In genomic region chr6:91160399-91160798, GRCm38 (mm10) we compare ENCODE assay signal across 7 mouse cellular contexts. TPM values are rescaled to one million over a fixed set of nuclear protein-coding genes. Genes with fewer than 3 reads are reported as not detected.
A peak's percentile ranks its signal among the peaks of the same experiment; 100 is the strongest.
DNase-seq lines count a peak whose midpoint lies in the region; ATAC-seq lines count a peak whose summit lies in the region.

No protein-coding gene starts in this region.

- H3K4me1 ChIP-seq in forebrain, embryonic 16.5 days (replicated peaks; ENCODE audit: control insufficient read depth, insufficient read depth, low read length), result peaks cover 52% of the 10 kb centered on the region
- H3K4me1 ChIP-seq in hindbrain, embryonic 14.5 days (replicated peaks; ENCODE audit: control insufficient read depth, insufficient read depth, low read length), result peaks cover 50% of the 10 kb centered on the region
- H3K4me1 ChIP-seq in limb, embryonic 12.5 days (replicated peaks), result peaks cover 48% of the 10 kb centered on the region
- H3K4me1 ChIP-seq in neural tube, embryonic 14.5 days (ENCODE audit: control insufficient read depth, insufficient read depth, low read length), result peaks cover 41% of the 10 kb centered on the region

- H3K4me3 ChIP-seq in forebrain, embryonic 16.5 days (replicated peaks; ENCODE audit: low read length), result no peak overlapping the region
- H3K4me3 ChIP-seq in hindbrain, embryonic 14.5 days (replicated peaks; ENCODE audit: low read length), result no peak overlapping the region
- no peak overlapping the region for H3K4me3 ChIP-seq in limb, embryonic 12.5 days (replicated peaks)
- H3K4me3 ChIP-seq in neural tube, embryonic 14.5 days (ENCODE audit: low read depth, low read length), result no peak overlapping the region

- no peaks in the 10 kb centered on the region for H3K36me3 ChIP-seq in forebrain, embryonic 16.5 days (ENCODE audit: control insufficient read depth, insufficient read depth)
- peaks cover 5% of the 10 kb centered on the region; the same call in 1 of the 2 replicates for H3K36me3 ChIP-seq in hindbrain, embryonic 14.5 days (replicated peaks; ENCODE audit: control insufficient read depth, insufficient read depth)
- H3K36me3 ChIP-seq in limb, embryonic 12.5 days, result peaks cover 16% of the 10 kb centered on the region
- H3K36me3 ChIP-seq in neural tube, embryonic 14.5 days (ENCODE audit: control insufficient read depth, insufficient read depth, low read length), result no peaks in the 10 kb centered on the region

- H3K27me3 ChIP-seq in forebrain, embryonic 16.5 days (replicated peaks; ENCODE audit: control insufficient read depth, insufficient read depth, low read length), result no peaks in the 10 kb centered on the region
- no peaks in the 10 kb centered on the region for H3K27me3 ChIP-seq in hindbrain, embryonic 14.5 days (ENCODE audit: control insufficient read depth, insufficient read depth, low read length)
- H3K27me3 ChIP-seq in limb, embryonic 12.5 days, result no peaks in the 10 kb centered on the region
- no peaks in the 10 kb centered on the region for H3K27me3 ChIP-seq in neural tube, embryonic 14.5 days (ENCODE audit: control insufficient read depth, insufficient read depth, low read length)

- H3K4me2 ChIP-seq in forebrain, embryonic 16.5 days (ENCODE audit: low read length), result no peak overlapping the region
- H3K4me2 ChIP-seq in hindbrain, embryonic 14.5 days (replicated peaks), result no peak overlapping the region
- peak overlapping the region; percentile 26; the same call in 1 of the 2 replicates for H3K4me2 ChIP-seq in limb, embryonic 12.5 days
- H3K4me2 ChIP-seq in neural tube, embryonic 14.5 days (ENCODE audit: low read depth, low read length), result peak overlapping the region; percentile 6; the same call in 1 of the 2 replicates

- no peak overlapping the region for H3K9ac ChIP-seq in forebrain, embryonic 16.5 days (replicated peaks; ENCODE audit: low read depth, low read length)
- H3K9ac ChIP-seq in hindbrain, embryonic 14.5 days, result 0 out of 2 replicates have a peak overlapping the region, but pooled peaks have one; percentile 10
- 0 out of 2 replicates have a peak overlapping the region, but pooled peaks have one; percentile 27 for H3K9ac ChIP-seq in limb, embryonic 12.5 days (replicated peaks)
- H3K9ac ChIP-seq in neural tube, embryonic 14.5 days (replicated peaks; ENCODE audit: low read depth, low read length), result no peak overlapping the region

- H3K9me3 ChIP-seq in forebrain, embryonic 16.5 days (ENCODE audit: control insufficient read depth, low read length), result no peaks in the 10 kb centered on the region
- H3K9me3 ChIP-seq in hindbrain, embryonic 14.5 days (ENCODE audit: control insufficient read depth, low read length), result no peaks in the 10 kb centered on the region
- H3K9me3 ChIP-seq in limb, embryonic 12.5 days, result no peaks in the 10 kb centered on the region
- no peaks in the 10 kb centered on the region for H3K9me3 ChIP-seq in neural tube, embryonic 14.5 days (ENCODE audit: control insufficient read depth, low read length)

- peak; percentile 11 for ATAC-seq in forebrain, embryonic 16.5 days
- ATAC-seq in hindbrain, embryonic 14.5 days (ENCODE audit: low FRiP score), result peak; percentile 24; the same call in 1 of the 2 replicates
- no peak for ATAC-seq in limb, embryonic 12.5 days (ENCODE audit: insufficient number of reproducible peaks, insufficient read depth, low FRiP score, low TSS enrichment, low read depth)
- ATAC-seq in neural tube, embryonic 14.5 days (ENCODE audit: low read depth), result 0 out of 2 replicates have a peak, but pooled peaks have one; percentile 4

- peak overlapping the region; percentile 14; the same call in 1 of the 2 replicates for H3K27ac ChIP-seq in forebrain, embryonic 16.5 days (ENCODE audit: low read length)
- peak overlapping the region; percentile 45 for H3K27ac ChIP-seq in hindbrain, embryonic 14.5 days
- peak overlapping the region; percentile 74; the same call in 1 of the 2 replicates for H3K27ac ChIP-seq in limb, embryonic 12.5 days
- no peak overlapping the region; the same call in 1 of the 2 replicates for H3K27ac ChIP-seq in neural tube, embryonic 14.5 days (ENCODE audit: low read depth, low read length)

- WGBS in forebrain, embryonic 16.5 days, result 26% methylated on average over 3 of the region's 3 CpGs
- 31% methylated on average over 3 of the region's 3 CpGs for WGBS in hindbrain, embryonic 14.5 days
- WGBS in limb, embryonic 12.5 days, result 34% methylated on average over 3 of the region's 3 CpGs
- WGBS in neural tube, embryonic 14.5 days, result 23% methylated on average over 3 of the region's 3 CpGs

- DNase-seq in Muller cell, postnatal 12 days (ENCODE audit: inconsistent ontology term), result peak; percentile 88
- DNase-seq in adrenal gland, postnatal 25 days, result peak; percentile 61
- peak; percentile 76 for DNase-seq in hindbrain, embryonic 14.5 days (ENCODE audit: low spot score)
- no peak for DNase-seq in natural killer cell, adult 2 months (ENCODE audit: low spot score in 2 of 2)

RNA-seq across cellular contexts. Expression of gene Hdac11, which starts 3.9 kb away (rescaled TPM):
- 6.6 and 9.9 TPM in 2 replicates for total RNA-seq in adrenal gland, postnatal 25 days (2021)
- polyA plus RNA-seq in forebrain, embryonic 16.5 days (2015; fragmentation: Nextera tagmentation; extraction: Ambion mirVana), result 21.0 and 30.7 TPM in 2 replicates
- 42.7 and 50.1 TPM in 2 replicates for polyA plus RNA-seq in hindbrain, embryonic 14.5 days (2014; fragmentation: Nextera tagmentation; extraction: Ambion mirVana)
- 16.4 and 16.9 TPM in 2 replicates for polyA plus RNA-seq in limb, embryonic 12.5 days (2016; fragmentation: Nextera tagmentation; extraction: Ambion mirVana)
- 43.0 and 50.0 TPM in 2 replicates for polyA plus RNA-seq in neural tube, embryonic 14.5 days (2014; fragmentation: Nextera tagmentation; extraction: Ambion mirVana)

RNA-seq across cellular contexts. Expression of gene Nup210, which starts 43.8 kb away (rescaled TPM):
- total RNA-seq in adrenal gland, postnatal 25 days (2021), result 3.9 and 6.3 TPM in 2 replicates
- 18.4 and 21.1 TPM in 2 replicates for polyA plus RNA-seq in forebrain, embryonic 16.5 days (2015; fragmentation: Nextera tagmentation; extraction: Ambion mirVana)
- 23.3 TPM in 2 replicates for polyA plus RNA-seq in hindbrain, embryonic 14.5 days (2014; fragmentation: Nextera tagmentation; extraction: Ambion mirVana)
- 5.1 and 5.4 TPM in 2 replicates for polyA plus RNA-seq in limb, embryonic 12.5 days (2016; fragmentation: Nextera tagmentation; extraction: Ambion mirVana)
- 18.3 and 21.5 TPM in 2 replicates for polyA plus RNA-seq in neural tube, embryonic 14.5 days (2014; fragmentation: Nextera tagmentation; extraction: Ambion mirVana)

RNA-seq across cellular contexts. Expression of gene Fbln2, which starts 51.9 kb away (rescaled TPM):
- 10.1 and 11.3 TPM in 2 replicates for total RNA-seq in adrenal gland, postnatal 25 days (2021)
- polyA plus RNA-seq in forebrain, embryonic 16.5 days (2015; fragmentation: Nextera tagmentation; extraction: Ambion mirVana), result 17.6 and 20.3 TPM in 2 replicates
- polyA plus RNA-seq in hindbrain, embryonic 14.5 days (2014; fragmentation: Nextera tagmentation; extraction: Ambion mirVana), result 26.2 and 27.2 TPM in 2 replicates
- polyA plus RNA-seq in limb, embryonic 12.5 days (2016; fragmentation: Nextera tagmentation; extraction: Ambion mirVana), result 126 and 129 TPM in 2 replicates
- polyA plus RNA-seq in neural tube, embryonic 14.5 days (2014; fragmentation: Nextera tagmentation; extraction: Ambion mirVana), result 9.1 and 32.5 TPM in 2 replicates

Comparison
In these comparisons a context has a peak if more than half of its experiments do, and no peak if none do; other contexts are left out.
1. DNase-seq: peak in Muller cell, postnatal 12 days (single experiment), adrenal gland, postnatal 25 days (single experiment) and hindbrain, embryonic 14.5 days (single experiment); none in natural killer cell, adult 2 months (0 of 2).
2. H3K4me2 ChIP-seq: peak in limb, embryonic 12.5 days (single experiment) and neural tube, embryonic 14.5 days (single experiment); none in forebrain, embryonic 16.5 days (single experiment) and hindbrain, embryonic 14.5 days (single experiment).
3. H3K9ac ChIP-seq: peak in hindbrain, embryonic 14.5 days (single experiment) and limb, embryonic 12.5 days (single experiment); none in forebrain, embryonic 16.5 days (single experiment) and neural tube, embryonic 14.5 days (single experiment).